Mouse (Mus musculus): ENCODE results near the gene Fam117a. TPM values are rescaled to one million over a fixed set of nuclear protein-coding genes. Genes with fewer than 3 reads are reported as not detected.
A peak's percentile ranks its signal among the peaks of the same experiment; 100 is the strongest.

Fam117a gene
- polyA plus RNA-seq, 1 experiment from 2014 or later: 19.2 TPM

GRCm38 (mm10) chr11:95365596-95365995 lies 28.8 kb downstream of the Fam117a start:
- H3K27me3 ChIP-seq: no peaks in the 10 kb centered on the region
- H3K9me3 ChIP-seq: no peaks in the 10 kb centered on the region
- no peak overlapping the region for H3K27ac ChIP-seq
- no peak for ATAC-seq (ENCODE audit: insufficient number of reproducible peaks, insufficient read depth, low FRiP score, low TSS enrichment, low read depth)
- no peak overlapping the region for H3K9ac ChIP-seq (replicated peaks)
- no peak overlapping the region for H3K4me2 ChIP-seq
- H3K4me1 ChIP-seq (replicated peaks): 0 out of 2 replicates have a peak, but pooled peaks cover 4% of the 10 kb centered on the region
- peaks cover 23% of the 10 kb centered on the region for H3K36me3 ChIP-seq
- 86% methylated on average over 10 of the region's 10 CpGs for WGBS
- no peak overlapping the region for H3K4me3 ChIP-seq (replicated peaks)

- Histone ChIP-seq H3K27me3 (no peaks in the 10 kb centered on the region), H3K36me3 (peaks cover 29% of the 10 kb centered on the region), H3K4me1 (replicated peaks) (0 out of 2 replicates have a peak, but pooled peaks cover 4% of the 10 kb centered on the region), H3K27ac (0 out of 2 replicates have a peak overlapping the region, but pooled peaks have one; percentile 17), H3K4me3 (replicated peaks) (no peak overlapping the region), H3K9ac (replicated peaks) (no peak overlapping the region), H3K9me3 (no peaks in the 10 kb centered on the region), H3K4me2 (no peak overlapping the region)
- ATAC-seq (ENCODE audit: insufficient number of reproducible peaks, insufficient read depth, low FRiP score, low TSS enrichment, low read depth): no peak
- 76% methylated on average over 6 of the region's 6 CpGs for WGBS
Observed at GRCm38 (mm10) chr11:95366280-95366897, 29.6 kb downstream of the Fam117a start.

GRCm38 (mm10) chr11:95367011-95367735 lies 30.4 kb downstream of the Fam117a start:
- Histone ChIP-seq H3K4me1 (replicated peaks) (0 out of 2 replicates have a peak, but pooled peaks cover 4% of the 10 kb centered on the region), H3K4me2 (no peak overlapping the region), H3K27me3 (no peaks in the 10 kb centered on the region), H3K9ac (replicated peaks) (no peak overlapping the region), H3K9me3 (no peaks in the 10 kb centered on the region), H3K36me3 (peaks cover 35% of the 10 kb centered on the region), H3K27ac (no peak overlapping the region), H3K4me3 (replicated peaks) (no peak overlapping the region)
- no peak for ATAC-seq (ENCODE audit: insufficient number of reproducible peaks, insufficient read depth, low FRiP score, low TSS enrichment, low read depth)
- 77% methylated on average over 8 of the region's 8 CpGs for WGBS

GRCm38 (mm10) chr11:95368231-95368823 lies 31.5 kb downstream of the Fam117a start:
- Histone ChIP-seq H3K4me3 (replicated peaks) (no peak overlapping the region), H3K9me3 (no peaks in the 10 kb centered on the region), H3K4me2 (no peak overlapping the region), H3K27me3 (no peaks in the 10 kb centered on the region), H3K9ac (replicated peaks) (no peak overlapping the region), H3K36me3 (peaks cover 47% of the 10 kb centered on the region), H3K4me1 (replicated peaks) (0 out of 2 replicates have a peak, but pooled peaks cover 4% of the 10 kb centered on the region), H3K27ac (no peak overlapping the region)
- 94% methylated on average over 8 of the region's 8 CpGs for WGBS
- ATAC-seq (ENCODE audit: insufficient number of reproducible peaks, insufficient read depth, low FRiP score, low TSS enrichment, low read depth): no peak

- WGBS: 93% methylated on average over 4 of the region's 4 CpGs
- no peak overlapping the region for H3K9ac ChIP-seq (replicated peaks)
Observed at GRCm38 (mm10) chr11:95368871-95369270, 32.1 kb downstream of the Fam117a start.

GRCm38 (mm10) chr11:95369964-95370890 lies 33.4 kb downstream of the Fam117a start:
- Histone ChIP-seq H3K36me3 (peaks cover 59% of the 10 kb centered on the region), H3K4me1 (replicated peaks) (0 out of 2 replicates have a peak, but pooled peaks cover 4% of the 10 kb centered on the region), H3K9me3 (no peaks in the 10 kb centered on the region), H3K4me3 (replicated peaks) (no peak overlapping the region), H3K9ac (replicated peaks) (no peak overlapping the region), H3K27ac (peak overlapping the region; percentile 41; the same call in 1 of the 2 replicates), H3K27me3 (no peaks in the 10 kb centered on the region), H3K4me2 (no peak overlapping the region)
- ATAC-seq (ENCODE audit: insufficient number of reproducible peaks, insufficient read depth, low FRiP score, low TSS enrichment, low read depth): peak; percentile 39; the same call in 1 of the 2 replicates
- WGBS: 75% methylated on average over 15 of the region's 15 CpGs

More at GRCm38 (mm10) chr11:95368871-95369270, 32.1 kb downstream of the Fam117a start:
- Histone ChIP-seq H3K36me3 (peaks cover 52% of the 10 kb centered on the region), H3K4me3 (replicated peaks) (no peak overlapping the region), H3K9me3 (no peaks in the 10 kb centered on the region), H3K4me2 (no peak overlapping the region), H3K4me1 (replicated peaks) (0 out of 2 replicates have a peak, but pooled peaks cover 4% of the 10 kb centered on the region), H3K27me3 (no peaks in the 10 kb centered on the region), H3K27ac (0 out of 2 replicates have a peak overlapping the region, but pooled peaks have one; percentile 29)
- ATAC-seq (ENCODE audit: insufficient number of reproducible peaks, insufficient read depth, low FRiP score, low TSS enrichment, low read depth): no peak

- 94% methylated on average over 7 of the region's 7 CpGs for WGBS
- H3K36me3 ChIP-seq: peaks cover 67% of the 10 kb centered on the region
Observed at GRCm38 (mm10) chr11:95371182-95371581, 34.4 kb downstream of the Fam117a start.

GRCm38 (mm10) chr11:95378926-95379325 lies 42.1 kb downstream of the Fam117a start:
- Histone ChIP-seq H3K4me2 (no peak overlapping the region), H3K4me1 (replicated peaks) (no peaks in the 10 kb centered on the region), H3K4me3 (replicated peaks) (no peak overlapping the region), H3K27ac (no peak overlapping the region), H3K27me3 (no peaks in the 10 kb centered on the region), H3K36me3 (peaks cover 77% of the 10 kb centered on the region), H3K9ac (replicated peaks) (no peak overlapping the region), H3K9me3 (no peaks in the 10 kb centered on the region)
- ATAC-seq (ENCODE audit: insufficient number of reproducible peaks, insufficient read depth, low FRiP score, low TSS enrichment, low read depth): no peak
- WGBS: 87% methylated on average over 9 of the region's 9 CpGs

More at GRCm38 (mm10) chr11:95371182-95371581, 34.4 kb downstream of the Fam117a start:
- 0 out of 2 replicates have a peak, but pooled peaks cover 4% of the 10 kb centered on the region for H3K4me1 ChIP-seq (replicated peaks)
- no peak overlapping the region for H3K4me3 ChIP-seq (replicated peaks)
- H3K27me3 ChIP-seq: no peaks in the 10 kb centered on the region
- H3K9me3 ChIP-seq: no peaks in the 10 kb centered on the region
- H3K9ac ChIP-seq (replicated peaks): no peak overlapping the region
- no peak overlapping the region for H3K4me2 ChIP-seq
- ATAC-seq (ENCODE audit: insufficient number of reproducible peaks, insufficient read depth, low FRiP score, low TSS enrichment, low read depth): no peak
- H3K27ac ChIP-seq: no peak overlapping the region

GRCm38 (mm10) chr11:95379552-95379951 lies 42.7 kb downstream of the Fam117a start:
- no peak overlapping the region for H3K27ac ChIP-seq

GRCm38 (mm10) chr11:95380711-95381110 lies 43.9 kb downstream of the Fam117a start:
- Histone ChIP-seq H3K4me1 (replicated peaks) (peaks cover 3% of the 10 kb centered on the region), H3K27me3 (no peaks in the 10 kb centered on the region), H3K36me3 (peaks cover 61% of the 10 kb centered on the region), H3K9me3 (no peaks in the 10 kb centered on the region), H3K9ac (replicated peaks) (no peak overlapping the region), H3K27ac (no peak overlapping the region), H3K4me3 (replicated peaks) (no peak overlapping the region), H3K4me2 (no peak overlapping the region)
- no peak for ATAC-seq (ENCODE audit: insufficient number of reproducible peaks, insufficient read depth, low FRiP score, low TSS enrichment, low read depth)
- WGBS: 96% methylated on average over 7 of the region's 7 CpGs

More at GRCm38 (mm10) chr11:95379552-95379951, 42.7 kb downstream of the Fam117a start:
- no peaks in the 10 kb centered on the region for H3K27me3 ChIP-seq
- H3K36me3 ChIP-seq: peaks cover 73% of the 10 kb centered on the region
- 78% methylated on average over 5 of the region's 5 CpGs for WGBS
- no peaks in the 10 kb centered on the region for H3K9me3 ChIP-seq
- no peak overlapping the region for H3K4me3 ChIP-seq (replicated peaks)
- no peak overlapping the region for H3K9ac ChIP-seq (replicated peaks)
- no peaks in the 10 kb centered on the region for H3K4me1 ChIP-seq (replicated peaks)
- ATAC-seq (ENCODE audit: insufficient number of reproducible peaks, insufficient read depth, low FRiP score, low TSS enrichment, low read depth): no peak
- no peak overlapping the region for H3K4me2 ChIP-seq
